Mouse (Mus musculus): ENCODE data around the gene Rhbdd1. TPM values are rescaled to one million over a fixed set of nuclear protein-coding genes. Genes with fewer than 3 reads are reported as not detected.

Gene Rhbdd1
- polyA plus RNA-seq, 1 experiment from 2014 or later, result 8.9 TPM

- WGBS, result 74% methylated on average over 6 of the region's 6 CpGs
- no peak overlapping the region for H3K4me2 ChIP-seq (ENCODE audit: low read depth, low read length)
- H3K36me3 ChIP-seq (ENCODE audit: control insufficient read depth, insufficient read depth), result no peaks in the 10 kb centered on the region
- no peak for ATAC-seq (replicated peaks; ENCODE audit: extremely low read depth, insufficient read depth, low FRiP score)
- no peak overlapping the region for H3K4me3 ChIP-seq (ENCODE audit: low read length)
- no peaks in the 10 kb centered on the region for H3K27me3 ChIP-seq (ENCODE audit: control insufficient read depth, insufficient read depth, low read length)
- H3K9ac ChIP-seq (ENCODE audit: low read length), result no peak overlapping the region
- no peak overlapping the region for H3K27ac ChIP-seq (ENCODE audit: low read length)
- H3K4me1 ChIP-seq (ENCODE audit: control insufficient read depth, insufficient read depth, low read length), result peaks cover 8% of the 10 kb centered on the region
- no peaks in the 10 kb centered on the region for H3K9me3 ChIP-seq (replicated peaks; ENCODE audit: control insufficient read depth, low read length)
These were observed 70.8 kb downstream of the Rhbdd1 start for GRCm38 (mm10) chr1:82386814-82387771.

DNA sequence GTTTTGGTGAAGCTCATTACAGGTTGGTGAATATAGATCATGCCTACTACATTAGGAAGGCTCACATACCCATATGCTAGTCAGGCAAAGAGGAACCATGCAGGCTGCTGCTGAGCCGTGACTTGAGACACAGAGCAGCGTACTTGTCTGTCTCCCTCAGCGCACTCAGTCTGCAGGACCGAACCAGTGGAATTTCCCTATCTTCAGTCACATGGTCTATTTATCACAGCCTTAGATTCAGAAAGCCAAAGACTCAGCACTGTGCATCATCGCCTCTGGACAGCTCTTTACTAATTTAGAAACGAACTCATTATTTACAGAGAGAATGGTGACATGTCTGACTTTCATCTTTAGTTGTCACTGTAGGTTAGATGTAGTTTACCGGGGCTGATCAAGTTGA is 73.1 kb downstream of the Rhbdd1 start:
- Histone ChIP-seq H3K4me3 (ENCODE audit: low read length) (no peak overlapping the region), H3K27me3 (ENCODE audit: control insufficient read depth, insufficient read depth, low read length) (no peaks in the 10 kb centered on the region), H3K4me1 (ENCODE audit: control insufficient read depth, insufficient read depth, low read length) (peaks cover 8% of the 10 kb centered on the region), H3K27ac (ENCODE audit: low read length) (no peak overlapping the region), H3K9me3 (replicated peaks; ENCODE audit: control insufficient read depth, low read length) (no peaks in the 10 kb centered on the region), H3K36me3 (ENCODE audit: control insufficient read depth, insufficient read depth) (no peaks in the 10 kb centered on the region), H3K9ac (ENCODE audit: low read length) (no peak overlapping the region), H3K4me2 (ENCODE audit: low read depth, low read length) (no peak overlapping the region)
- 34% methylated on average over 7 of the region's 7 CpGs for WGBS
- 0 out of 2 replicates have a peak, but pooled peaks have one; percentile 41 for ATAC-seq (replicated peaks; ENCODE audit: extremely low read depth, insufficient read depth, low FRiP score)

- WGBS, result 76% methylated on average over 4 of the region's 4 CpGs
- Histone ChIP-seq H3K4me2 (ENCODE audit: low read depth, low read length) (no peak overlapping the region), H3K9ac (ENCODE audit: low read length) (no peak overlapping the region), H3K27me3 (ENCODE audit: control insufficient read depth, insufficient read depth, low read length) (no peaks in the 10 kb centered on the region), H3K27ac (ENCODE audit: low read length) (no peak overlapping the region), H3K4me3 (ENCODE audit: low read length) (no peak overlapping the region), H3K9me3 (replicated peaks; ENCODE audit: control insufficient read depth, low read length) (no peaks in the 10 kb centered on the region), H3K4me1 (ENCODE audit: control insufficient read depth, insufficient read depth, low read length) (no peaks in the 10 kb centered on the region), H3K36me3 (ENCODE audit: control insufficient read depth, insufficient read depth) (no peaks in the 10 kb centered on the region)
- ATAC-seq (replicated peaks; ENCODE audit: extremely low read depth, insufficient read depth, low FRiP score), result no peak
These were observed 79.1 kb downstream of the Rhbdd1 start for GRCm38 (mm10) chr1:82395371-82395770.

- H3K4me2 ChIP-seq (ENCODE audit: low read depth, low read length), result no peak overlapping the region
- ATAC-seq (replicated peaks; ENCODE audit: extremely low read depth, insufficient read depth, low FRiP score), result no peak
- H3K27ac ChIP-seq (ENCODE audit: low read length), result no peak overlapping the region
- H3K36me3 ChIP-seq (ENCODE audit: control insufficient read depth, insufficient read depth), result no peaks in the 10 kb centered on the region
- no peaks in the 10 kb centered on the region for H3K27me3 ChIP-seq (ENCODE audit: control insufficient read depth, insufficient read depth, low read length)
- H3K4me1 ChIP-seq (ENCODE audit: control insufficient read depth, insufficient read depth, low read length), result peaks cover 10% of the 10 kb centered on the region
- no peak overlapping the region for H3K9ac ChIP-seq (ENCODE audit: low read length)
- H3K4me3 ChIP-seq (ENCODE audit: low read length), result no peak overlapping the region
- H3K9me3 ChIP-seq (replicated peaks; ENCODE audit: control insufficient read depth, low read length), result no peaks in the 10 kb centered on the region
- 80% methylated on average over 3 of the region's 3 CpGs for WGBS
These were observed 91.5 kb downstream of the Rhbdd1 start for GRCm38 (mm10) chr1:82407786-82408185.

GRCm38 (mm10) chr1:82409271-82409670 is 93.0 kb downstream of the Rhbdd1 start:
- no peaks in the 10 kb centered on the region for H3K9me3 ChIP-seq (replicated peaks; ENCODE audit: control insufficient read depth, low read length)
- no peak overlapping the region for H3K27ac ChIP-seq (ENCODE audit: low read length)
- H3K27me3 ChIP-seq (ENCODE audit: control insufficient read depth, insufficient read depth, low read length), result no peaks in the 10 kb centered on the region
- no peak overlapping the region for H3K9ac ChIP-seq (ENCODE audit: low read length)
- H3K36me3 ChIP-seq (ENCODE audit: control insufficient read depth, insufficient read depth), result no peaks in the 10 kb centered on the region
- H3K4me1 ChIP-seq (ENCODE audit: control insufficient read depth, insufficient read depth, low read length), result peaks cover 10% of the 10 kb centered on the region
- H3K4me3 ChIP-seq (ENCODE audit: low read length), result no peak overlapping the region
- no peak overlapping the region for H3K4me2 ChIP-seq (ENCODE audit: low read depth, low read length)
- ATAC-seq (replicated peaks; ENCODE audit: extremely low read depth, insufficient read depth, low FRiP score), result no peak
- WGBS, result 86% methylated on average over 9 of the region's 9 CpGs

GRCm38 (mm10) chr1:82410548-82410947 is 94.3 kb downstream of the Rhbdd1 start:
- Histone ChIP-seq H3K36me3 (ENCODE audit: control insufficient read depth, insufficient read depth) (no peaks in the 10 kb centered on the region), H3K9me3 (replicated peaks; ENCODE audit: control insufficient read depth, low read length) (no peaks in the 10 kb centered on the region), H3K9ac (ENCODE audit: low read length) (no peak overlapping the region), H3K27ac (ENCODE audit: low read length) (no peak overlapping the region), H3K4me1 (ENCODE audit: control insufficient read depth, insufficient read depth, low read length) (peaks cover 10% of the 10 kb centered on the region), H3K4me3 (ENCODE audit: low read length) (no peak overlapping the region), H3K4me2 (ENCODE audit: low read depth, low read length) (no peak overlapping the region), H3K27me3 (ENCODE audit: control insufficient read depth, insufficient read depth, low read length) (no peaks in the 10 kb centered on the region)
- WGBS, result 74% methylated on average over 3 of the region's 3 CpGs
- no peak for ATAC-seq (replicated peaks; ENCODE audit: extremely low read depth, insufficient read depth, low FRiP score)

- Histone ChIP-seq H3K27me3 (ENCODE audit: control insufficient read depth, insufficient read depth, low read length) (no peaks in the 10 kb centered on the region), H3K27ac (ENCODE audit: low read length) (no peak overlapping the region), H3K4me2 (ENCODE audit: low read depth, low read length) (no peak overlapping the region), H3K36me3 (ENCODE audit: control insufficient read depth, insufficient read depth) (no peaks in the 10 kb centered on the region), H3K9ac (ENCODE audit: low read length) (no peak overlapping the region), H3K9me3 (replicated peaks; ENCODE audit: control insufficient read depth, low read length) (no peaks in the 10 kb centered on the region), H3K4me3 (ENCODE audit: low read length) (no peak overlapping the region), H3K4me1 (ENCODE audit: control insufficient read depth, insufficient read depth, low read length) (peaks cover 10% of the 10 kb centered on the region)
- no peak for ATAC-seq (replicated peaks; ENCODE audit: extremely low read depth, insufficient read depth, low FRiP score)
- 76% methylated on average over 5 of the region's 5 CpGs for WGBS
These were observed 95.3 kb downstream of the Rhbdd1 start for GRCm38 (mm10) chr1:82411521-82411920.

DNA sequence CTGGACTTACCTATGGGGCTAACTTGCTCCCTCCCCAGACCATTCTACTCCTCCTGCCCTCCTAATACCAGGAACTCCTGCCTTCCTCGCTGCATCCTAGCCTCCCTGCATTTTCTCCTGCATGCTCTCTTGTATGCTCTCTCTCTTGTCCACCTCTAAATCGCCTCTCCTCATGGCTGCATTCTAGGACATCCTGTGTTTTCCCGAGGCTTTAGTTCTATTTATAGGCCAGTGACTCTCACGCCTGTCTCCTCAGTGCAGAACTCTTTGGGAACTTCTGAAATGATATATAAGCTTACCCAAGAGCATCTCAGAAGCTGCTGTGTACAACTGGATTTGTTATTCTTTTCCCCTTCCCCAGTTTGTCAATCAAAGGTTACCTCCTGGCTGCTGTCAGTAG is 95.8 kb downstream of the Rhbdd1 start:
- Histone ChIP-seq H3K4me2 (ENCODE audit: low read depth, low read length) (no peak overlapping the region), H3K36me3 (ENCODE audit: control insufficient read depth, insufficient read depth) (no peaks in the 10 kb centered on the region), H3K9me3 (replicated peaks; ENCODE audit: control insufficient read depth, low read length) (no peaks in the 10 kb centered on the region), H3K27ac (ENCODE audit: low read length) (0 out of 2 replicates have a peak overlapping the region, but pooled peaks have one; percentile 23), H3K4me1 (ENCODE audit: control insufficient read depth, insufficient read depth, low read length) (peaks cover 10% of the 10 kb centered on the region), H3K9ac (ENCODE audit: low read length) (no peak overlapping the region), H3K4me3 (ENCODE audit: low read length) (no peak overlapping the region), H3K27me3 (ENCODE audit: control insufficient read depth, insufficient read depth, low read length) (no peaks in the 10 kb centered on the region)
- no peak for ATAC-seq (replicated peaks; ENCODE audit: extremely low read depth, insufficient read depth, low FRiP score)
- WGBS, result 19% methylated on average over 4 of the region's 4 CpGs

DNA sequence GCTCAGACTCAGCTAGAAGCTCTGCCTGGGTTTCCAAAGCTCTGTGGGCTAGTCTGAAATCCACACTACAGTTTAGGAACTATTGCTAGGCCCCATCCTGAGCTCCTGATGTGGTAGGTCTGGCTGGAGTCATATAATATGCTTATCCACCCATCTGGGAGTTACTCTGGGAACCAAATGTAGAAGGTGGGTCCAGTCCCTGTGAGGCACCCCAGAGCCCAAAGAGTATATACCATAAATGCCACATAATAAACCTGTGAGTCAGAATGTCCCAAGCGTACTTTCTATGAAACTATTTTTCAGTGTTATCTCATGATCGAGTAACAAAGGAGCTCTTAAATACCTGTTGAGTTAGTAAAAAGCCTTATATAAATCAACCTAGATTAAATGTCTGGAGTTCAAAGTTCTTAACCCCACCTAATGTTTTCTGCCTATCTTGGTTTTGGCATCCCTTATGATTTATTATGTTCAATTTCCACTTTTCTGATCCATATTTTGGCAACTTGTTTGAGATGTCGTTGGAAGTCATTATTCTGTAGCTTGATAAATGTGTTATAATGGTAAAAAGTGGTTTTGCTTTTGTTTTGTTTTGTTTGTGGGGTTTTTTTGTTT is 98.3 kb downstream of the Rhbdd1 start:
- no peak overlapping the region for H3K27ac ChIP-seq (ENCODE audit: low read length)
- peaks cover 10% of the 10 kb centered on the region for H3K4me1 ChIP-seq (ENCODE audit: control insufficient read depth, insufficient read depth, low read length)
- no peak for ATAC-seq (replicated peaks; ENCODE audit: extremely low read depth, insufficient read depth, low FRiP score)
- no peak overlapping the region for H3K4me3 ChIP-seq (ENCODE audit: low read length)
- H3K9ac ChIP-seq (ENCODE audit: low read length), result no peak overlapping the region
- H3K36me3 ChIP-seq (ENCODE audit: control insufficient read depth, insufficient read depth), result no peaks in the 10 kb centered on the region
- H3K4me2 ChIP-seq (ENCODE audit: low read depth, low read length), result no peak overlapping the region
- no peaks in the 10 kb centered on the region for H3K9me3 ChIP-seq (replicated peaks; ENCODE audit: control insufficient read depth, low read length)
- 83% methylated on average over 3 of the region's 3 CpGs for WGBS
- H3K27me3 ChIP-seq (ENCODE audit: control insufficient read depth, insufficient read depth, low read length), result no peaks in the 10 kb centered on the region

Measured in heart, embryonic 16.5 days (tissue).